43 mouse cellular contexts compared by ENCODE assay signal in genomic region chr6:125267469-125267868, GRCm38 (mm10). TPM values are rescaled to one million over a fixed set of nuclear protein-coding genes. Genes with fewer than 3 reads are reported as not detected.
"Had no signal": no experiment of that assay in that cellular context is flagged by ENCODE, and none has a peak within 500 bp of the region (broad histone marks: within the 10 kb centered on the region; RNA-seq: fewer than 3 reads in every experiment).

No protein-coding gene starts in this region.

- DNase-seq: left cerebral cortex, postnatal 4 days; liver; liver, embryonic 13.5 days; liver, postnatal 0 days; lung, adult 18-20 months; lung, adult 2 months; lung, embryonic 14.5 days; lung, postnatal 10 days; lung, postnatal 14 days; lung, postnatal 36 days; lung, postnatal 4 days; midbrain, embryonic 14.5 days had no signal

- H3K4me2 ChIP-seq: limb, embryonic 12.5 days; limb, embryonic 13.5 days; limb, embryonic 15.5 days; liver, embryonic 11.5 days; liver, embryonic 12.5 days; liver, embryonic 13.5 days; liver, embryonic 15.5 days; lung, embryonic 14.5 days; lung, embryonic 15.5 days; midbrain, embryonic 12.5 days; midbrain, embryonic 13.5 days; midbrain, embryonic 15.5 days; neural tube, embryonic 12.5 days had no signal

- H3K4me1 ChIP-seq: limb, embryonic 12.5 days; midbrain, embryonic 12.5 days; neural tube, embryonic 12.5 days had no signal

- H3K27me3 ChIP-seq: liver, embryonic 13.5 days; liver, embryonic 15.5 days; megakaryocyte, embryonic 14.5 days; midbrain, embryonic 15.5 days; neural tube, embryonic 12.5 days had no signal

- H3K9ac ChIP-seq: limb, embryonic 12.5 days; limb, embryonic 13.5 days; limb, embryonic 15.5 days; liver, embryonic 12.5 days; liver, embryonic 13.5 days; liver, embryonic 14.5 days; liver, embryonic 15.5 days; liver, postnatal 0 days; lung, embryonic 14.5 days; lung, embryonic 15.5 days; midbrain, embryonic 12.5 days; midbrain, embryonic 13.5 days; midbrain, embryonic 15.5 days; neural tube, embryonic 12.5 days had no signal

- H3K9me3 ChIP-seq: limb, embryonic 10.5 days; limb, embryonic 15.5 days; liver, embryonic 12.5 days; liver, embryonic 13.5 days; liver, embryonic 15.5 days; lung, embryonic 15.5 days; midbrain, embryonic 10.5 days; midbrain, embryonic 12.5 days; midbrain, embryonic 13.5 days; midbrain, embryonic 15.5 days; neural tube, embryonic 12.5 days had no signal

- H3K4me3 ChIP-seq: left cerebral cortex, adult 2 months; limb, embryonic 10.5 days; limb, embryonic 12.5 days; limb, embryonic 13.5 days; limb, embryonic 15.5 days; liver, embryonic 12.5 days; liver, embryonic 13.5 days; liver, embryonic 15.5 days; lung, embryonic 15.5 days; megakaryocyte, embryonic 14.5 days; midbrain, embryonic 10.5 days; midbrain, embryonic 12.5 days; midbrain, embryonic 13.5 days; midbrain, embryonic 15.5 days; myocyte; neural tube, embryonic 12.5 days had no signal

- H3K36me3 ChIP-seq: limb, embryonic 10.5 days; limb, embryonic 12.5 days; limb, embryonic 13.5 days; limb, embryonic 15.5 days; liver, embryonic 12.5 days; liver, embryonic 13.5 days; liver, embryonic 15.5 days; lung, embryonic 15.5 days; midbrain, embryonic 10.5 days; midbrain, embryonic 12.5 days; midbrain, embryonic 13.5 days; midbrain, embryonic 15.5 days; neural tube, embryonic 12.5 days had no signal

- H3K27ac ChIP-seq: left cerebral cortex, adult 2 months; limb, embryonic 10.5 days; limb, embryonic 12.5 days; limb, embryonic 13.5 days; limb, embryonic 15.5 days; liver, embryonic 12.5 days; liver, embryonic 13.5 days; liver, embryonic 14.5 days; liver, embryonic 15.5 days; lung, embryonic 15.5 days; macrophage; midbrain, embryonic 10.5 days; midbrain, embryonic 12.5 days; midbrain, embryonic 13.5 days; midbrain, embryonic 15.5 days; neural tube, embryonic 12.5 days had no signal

- ATAC-seq: liver, embryonic 12.5 days; liver, postnatal 0 days; lung, postnatal 0 days; midbrain, embryonic 13.5 days; midbrain, embryonic 15.5 days; midbrain, embryonic 16.5 days had no signal

RNA-seq across cellular contexts. Expression of gene Tuba3a, which starts 18.4 kb away (rescaled TPM):
- total RNA-seq: left cerebral cortex, adult 2 months; left cerebral cortex, adult 8-10 months; left cerebral cortex, postnatal 10 days; left cerebral cortex, postnatal 14 days; left cerebral cortex, postnatal 25 days; left cerebral cortex, postnatal 36 days; left cerebral cortex, postnatal 4 days; liver, adult 2 months; megakaryocyte progenitor cell, adult 5-6 weeks; megakaryocyte, adult 5-6 weeks; megakaryocyte-erythroid progenitor cell, adult 5-6 weeks; monocyte, adult 5-6 weeks had no signal
- polyA plus RNA-seq: limb, embryonic 15.5 days; liver, adult 2 months; liver, embryonic 11.5 days; liver, embryonic 12.5 days; liver, embryonic 13.5 days; liver, embryonic 14.5 days; liver, embryonic 15.5 days; liver, embryonic 16.5 days; liver, postnatal 0 days; lung, postnatal 0 days; macrophage; midbrain, embryonic 10.5 days; midbrain, embryonic 12.5 days; midbrain, embryonic 14.5 days; midbrain, embryonic 15.5 days; midbrain, embryonic 16.5 days; myocyte had no signal

RNA-seq across cellular contexts. Expression of gene Cd27, which starts 30.7 kb away (rescaled TPM):
- total RNA-seq: left cerebral cortex, adult 2 months; left cerebral cortex, postnatal 10 days; left cerebral cortex, postnatal 14 days; left cerebral cortex, postnatal 25 days; left cerebral cortex, postnatal 36 days; left cerebral cortex, postnatal 4 days had no signal
- polyA plus RNA-seq: macrophage had no signal
